Mouse (Mus musculus): ENCODE measurements around the gene Rnf224. TPM values are rescaled to one million over a fixed set of nuclear protein-coding genes. Genes with fewer than 3 reads are reported as not detected.

Rnf224 gene
- not detected in 2 replicates for polyA plus RNA-seq (2015; fragmentation: Nextera tagmentation; extraction: Ambion mirVana)

DNA sequence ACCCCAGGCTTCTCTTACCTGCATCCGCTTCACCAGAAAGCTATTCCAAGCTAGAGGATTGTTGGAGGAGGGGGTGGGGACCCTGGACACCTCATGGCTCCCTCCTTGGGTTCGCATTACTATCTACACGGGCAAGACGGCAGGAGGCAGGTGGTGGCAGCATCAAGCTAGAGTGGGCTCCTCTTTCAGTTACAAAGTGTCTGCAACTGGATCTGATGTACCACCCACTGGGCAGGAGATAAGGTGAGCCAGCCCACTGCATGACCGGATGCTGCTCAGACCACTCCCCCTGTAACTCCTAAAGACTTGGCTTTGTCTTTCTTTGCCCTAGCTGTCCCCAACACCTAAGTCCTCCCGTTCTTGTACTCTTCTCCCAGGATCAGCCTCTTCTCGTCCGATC lies at the start of gene Rnf224:
Gene Rnf224 (minus strand): TSS at position 174 of the 400 bp plus-strand sequence.
- peaks cover 6% of the 10 kb centered on the region; the same call in 1 of the 2 replicates for H3K27me3 ChIP-seq (replicated peaks)
- H3K36me3 ChIP-seq (replicated peaks), result no peaks in the 10 kb centered on the region
- H3K4me2 ChIP-seq, result no peak within 1 kb of the TSS
- peaks cover 13% of the 10 kb centered on the region for H3K4me1 ChIP-seq
- WGBS, result 45% methylated on average over 8 of the region's 8 CpGs
- no peak within 1 kb of the TSS for H3K27ac ChIP-seq
- no peak within 1 kb of the TSS for H3K4me3 ChIP-seq
- no peak for ATAC-seq (replicated peaks)
- H3K9ac ChIP-seq, result no peak within 1 kb of the TSS
- no peaks in the 10 kb centered on the region for H3K9me3 ChIP-seq

DNA sequence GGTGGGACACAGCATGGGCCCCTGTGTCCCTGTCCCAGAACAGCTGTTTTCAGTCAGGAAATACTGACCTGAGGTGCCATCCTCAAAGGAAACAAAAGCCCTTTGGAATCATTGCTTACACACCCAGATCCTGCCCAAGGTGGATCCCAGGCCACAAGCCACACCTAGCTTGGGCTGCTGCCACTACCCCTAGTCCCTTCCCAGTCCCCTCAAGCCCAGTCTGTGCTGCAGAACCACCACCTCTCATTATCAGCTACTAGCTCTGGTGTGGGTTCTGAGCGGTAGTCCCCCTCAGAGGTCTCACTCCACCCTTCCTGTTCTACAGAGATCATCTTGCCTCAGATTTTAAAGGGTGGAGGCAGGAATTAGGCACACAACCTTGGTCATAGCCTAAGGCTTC lies 49.7 kb upstream of the Rnf224 start:
- Histone ChIP-seq H3K4me2 (no peak overlapping the region), H3K36me3 (replicated peaks) (peaks cover 32% of the 10 kb centered on the region), H3K4me3 (no peak overlapping the region), H3K4me1 (peaks cover 23% of the 10 kb centered on the region), H3K27ac (no peak overlapping the region), H3K9ac (no peak overlapping the region), H3K9me3 (no peaks in the 10 kb centered on the region), H3K27me3 (replicated peaks) (peaks cover 36% of the 10 kb centered on the region)
- 84% methylated on average over 1 of the region's 1 CpGs for WGBS
- no peak for ATAC-seq (replicated peaks)

DNA sequence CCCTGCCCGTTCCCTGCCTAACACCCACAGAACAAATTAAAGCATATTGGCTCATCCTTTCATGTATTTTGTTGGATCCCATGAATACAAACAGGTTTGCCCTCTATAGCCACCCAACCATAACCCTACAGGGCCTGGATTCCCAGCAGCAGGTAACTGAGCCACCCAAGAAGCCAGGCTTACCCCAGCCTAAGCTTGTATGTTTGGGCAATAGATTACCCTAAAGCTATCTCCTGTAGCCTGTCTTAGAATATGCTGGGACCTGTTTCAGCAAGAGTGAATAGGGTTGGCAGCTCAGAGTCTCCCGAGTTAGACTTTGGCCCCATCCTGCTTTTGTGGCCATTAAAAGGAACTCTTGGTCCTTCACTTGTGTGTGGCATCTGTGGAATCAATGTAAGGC lies 49.0 kb upstream of the Rnf224 start:
- Histone ChIP-seq H3K27ac (no peak overlapping the region), H3K9ac (no peak overlapping the region), H3K9me3 (no peaks in the 10 kb centered on the region), H3K4me3 (no peak overlapping the region), H3K4me1 (peaks cover 16% of the 10 kb centered on the region), H3K27me3 (replicated peaks) (peaks cover 28% of the 10 kb centered on the region), H3K4me2 (no peak overlapping the region), H3K36me3 (replicated peaks) (peaks cover 32% of the 10 kb centered on the region)
- no peak for ATAC-seq (replicated peaks)
- WGBS, result 95% methylated on average over 2 of the region's 2 CpGs

DNA sequence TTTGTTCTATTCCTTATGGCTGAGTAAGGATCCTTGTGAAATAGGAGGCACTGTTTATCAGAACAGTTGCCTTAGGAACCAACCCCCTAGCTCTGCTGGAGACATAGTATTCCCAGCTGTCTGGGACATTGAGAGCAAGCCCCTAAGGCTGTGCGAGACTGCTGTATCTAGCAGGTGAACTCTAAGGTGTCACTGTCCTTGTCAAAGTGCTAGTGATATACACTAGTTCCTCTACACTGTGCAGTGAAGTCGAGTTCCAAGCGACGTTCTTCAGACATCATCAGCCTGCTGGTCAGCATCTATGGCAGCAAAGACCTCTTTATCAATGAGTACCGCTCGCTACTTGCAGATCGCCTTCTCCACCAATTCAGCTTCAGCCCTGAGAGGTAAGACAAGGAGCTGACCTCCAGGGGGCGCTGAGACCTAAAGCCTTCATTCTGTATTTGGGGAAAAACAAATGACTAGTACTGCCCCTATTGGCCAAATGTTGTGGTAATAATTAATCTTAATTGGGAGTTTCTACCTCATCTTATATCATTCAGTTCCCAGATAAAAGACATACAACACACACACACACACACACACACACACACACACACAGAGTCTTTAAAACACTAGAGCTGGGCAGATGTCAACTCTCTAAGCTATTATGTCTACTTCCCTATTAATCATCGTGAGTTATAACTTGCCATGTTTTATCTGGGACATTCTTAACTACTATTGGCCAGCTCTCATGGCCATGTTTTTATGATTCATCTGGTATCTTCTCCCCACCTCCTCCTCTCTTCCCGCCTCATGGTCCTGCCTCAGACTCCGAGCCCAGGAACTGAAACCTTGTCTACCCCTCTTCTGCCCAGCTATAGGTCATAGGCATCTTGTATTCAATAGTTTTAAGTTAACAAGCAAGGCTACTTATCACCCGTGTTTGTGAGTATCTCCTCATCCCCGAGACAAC lies 42.6 kb upstream of the Rnf224 start:
- Histone ChIP-seq H3K27me3 (replicated peaks) (no peaks in the 10 kb centered on the region), H3K4me2 (no peak overlapping the region), H3K9ac (no peak overlapping the region), H3K4me3 (no peak overlapping the region), H3K9me3 (no peaks in the 10 kb centered on the region), H3K4me1 (peaks cover 2% of the 10 kb centered on the region), H3K27ac (no peak overlapping the region), H3K36me3 (replicated peaks) (peaks cover 60% of the 10 kb centered on the region)
- WGBS, result 63% methylated on average over 13 of the region's 13 CpGs
- peak; percentile 41 for ATAC-seq (replicated peaks)

DNA sequence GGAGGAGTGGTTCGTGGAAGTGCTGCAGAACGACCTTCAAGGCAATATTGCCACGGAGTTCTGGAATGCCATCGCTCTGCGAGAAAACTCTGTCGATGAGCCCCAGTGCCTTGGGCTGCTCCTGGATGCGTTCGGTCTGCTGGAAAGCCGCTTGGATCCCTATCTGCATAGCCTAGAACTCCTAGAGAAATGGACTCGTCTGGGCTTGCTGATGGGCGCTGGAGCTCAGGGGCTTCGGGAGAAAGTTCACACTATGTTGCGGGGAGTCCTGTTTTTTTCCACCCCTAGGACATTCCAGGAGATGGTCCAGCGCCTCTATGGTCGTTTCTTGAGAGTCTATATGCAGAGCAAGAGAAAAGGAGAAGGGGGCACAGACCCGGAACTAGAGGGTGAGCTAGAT lies 36.4 kb upstream of the Rnf224 start:
- peak overlapping the region; percentile 91 for H3K9ac ChIP-seq
- H3K9me3 ChIP-seq, result no peaks in the 10 kb centered on the region
- 46% methylated on average over 16 of the region's 16 CpGs for WGBS
- H3K27me3 ChIP-seq (replicated peaks), result no peaks in the 10 kb centered on the region
- peaks cover 47% of the 10 kb centered on the region for H3K36me3 ChIP-seq (replicated peaks)
- H3K4me3 ChIP-seq, result peak overlapping the region; percentile 83
- peaks cover 31% of the 10 kb centered on the region for H3K4me1 ChIP-seq
- H3K4me2 ChIP-seq, result peak overlapping the region; percentile 74
- no peak for ATAC-seq (replicated peaks)
- H3K27ac ChIP-seq, result peak overlapping the region; percentile 83

DNA sequence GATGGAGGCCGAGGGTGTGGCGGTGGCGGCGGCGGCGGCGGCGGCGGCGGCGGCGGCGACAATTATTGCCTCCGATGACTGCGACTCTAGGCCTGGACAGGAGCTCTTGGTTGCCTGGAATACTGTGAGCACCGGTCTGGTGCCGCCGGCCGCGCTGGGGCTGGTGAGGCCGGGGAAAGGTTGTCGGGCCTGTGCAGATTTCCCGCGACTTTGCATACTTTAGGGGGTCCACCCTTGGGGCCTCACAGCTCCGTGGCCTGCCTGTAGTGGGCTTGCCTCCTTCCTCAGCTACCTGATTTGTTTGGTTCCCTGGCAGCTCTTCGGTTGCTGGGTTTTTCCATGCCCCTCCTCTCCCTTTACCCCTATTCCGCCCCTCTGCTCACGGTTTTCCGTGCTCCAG lies 35.9 kb upstream of the Rnf224 start:
- peak overlapping the region; percentile 91 for H3K9ac ChIP-seq
- under 1% methylated on average over 29 of the region's 29 CpGs for WGBS
- H3K27me3 ChIP-seq (replicated peaks), result no peaks in the 10 kb centered on the region
- H3K36me3 ChIP-seq (replicated peaks), result peaks cover 45% of the 10 kb centered on the region
- no peaks in the 10 kb centered on the region for H3K9me3 ChIP-seq
- H3K4me1 ChIP-seq, result peaks cover 36% of the 10 kb centered on the region
- peak overlapping the region; percentile 74 for H3K4me2 ChIP-seq
- H3K4me3 ChIP-seq, result peak overlapping the region; percentile 83
- peak overlapping the region; percentile 83 for H3K27ac ChIP-seq
- peak; percentile 79 for ATAC-seq (replicated peaks)

DNA sequence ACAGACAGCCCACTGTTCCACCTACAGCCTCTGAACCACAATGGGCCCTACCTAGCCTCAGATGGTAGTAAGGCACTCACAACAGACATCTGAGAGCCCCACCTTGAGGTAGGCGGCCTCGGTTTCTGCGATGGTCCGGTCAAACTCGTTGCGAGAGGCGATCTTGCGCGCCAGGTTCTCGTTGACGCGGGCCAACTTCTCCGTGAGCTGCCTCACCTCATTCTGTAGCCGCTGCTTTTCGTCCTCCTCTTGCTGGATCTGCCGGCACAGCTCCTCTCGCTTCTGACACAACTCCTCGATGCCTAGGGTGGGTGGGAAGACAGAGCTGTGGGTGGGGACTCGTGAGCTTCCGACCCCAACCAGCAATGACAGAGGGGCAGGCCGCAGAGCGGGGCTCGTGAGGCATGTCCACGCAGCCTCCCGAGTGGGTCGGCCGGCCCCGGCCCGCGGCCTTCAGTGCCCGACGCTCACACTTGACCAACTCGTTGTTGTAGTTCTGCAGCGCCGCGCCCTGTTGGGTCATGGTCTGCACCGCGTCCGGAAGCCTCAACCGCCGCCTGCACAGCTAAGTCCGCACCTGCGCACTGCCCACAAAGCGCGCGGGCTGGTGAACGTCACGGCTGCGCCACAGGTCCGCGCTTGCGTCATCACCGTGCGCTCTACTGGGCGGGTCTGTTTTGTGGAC lies 35.4 kb upstream of the Rnf224 start, which contains the start of the genes Ssna1 and Anapc2:
Gene Ssna1 (minus strand): TSS at position 612 of the 685 bp plus-strand sequence.
Gene Anapc2 (plus strand): TSS at position 652 of the 685 bp plus-strand sequence.
- Histone ChIP-seq H3K27me3 (replicated peaks) (no peaks in the 10 kb centered on the region), H3K27ac (peak within 1 kb of the TSS; percentile 83), H3K4me3 (peak within 1 kb of the TSS; percentile 83), H3K9ac (peak within 1 kb of the TSS; percentile 91), H3K9me3 (no peaks in the 10 kb centered on the region), H3K36me3 (replicated peaks) (peaks cover 39% of the 10 kb centered on the region), H3K4me2 (peak within 1 kb of the TSS; percentile 74), H3K4me1 (peaks cover 41% of the 10 kb centered on the region)
- peak; percentile 95 for ATAC-seq (replicated peaks)
- WGBS, result under 1% methylated on average over 55 of the region's 55 CpGs

DNA sequence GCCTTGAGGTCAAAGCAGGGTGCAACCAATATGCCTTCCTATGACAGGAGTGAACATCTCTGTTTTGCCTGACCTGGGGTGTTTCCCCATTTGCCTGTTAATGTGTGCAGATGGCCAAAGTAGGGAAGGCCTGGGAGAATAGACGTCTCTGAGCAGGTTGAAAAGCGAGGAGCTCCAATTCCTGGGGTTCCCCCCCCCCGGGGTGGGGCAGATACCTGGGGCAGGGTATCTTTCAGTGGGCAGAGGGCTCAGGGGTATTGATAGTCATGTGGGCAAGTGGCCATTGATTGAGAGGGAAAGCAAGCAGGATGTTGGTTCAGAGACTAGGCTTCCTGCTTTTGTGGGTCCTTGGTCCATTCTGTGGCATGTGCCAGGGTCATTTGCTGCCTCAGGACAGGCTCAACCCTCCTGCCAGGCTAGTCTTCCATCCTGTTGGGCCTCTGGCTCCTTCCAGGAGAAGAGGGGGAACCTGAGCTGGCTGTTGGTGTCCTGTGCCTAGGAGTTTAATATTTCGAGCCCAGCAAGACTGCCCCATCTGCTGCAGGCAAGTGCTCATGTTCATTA lies 31.2 kb upstream of the Rnf224 start:
- Histone ChIP-seq H3K4me1 (peaks cover 65% of the 10 kb centered on the region), H3K27me3 (replicated peaks) (peaks cover 8% of the 10 kb centered on the region; the same call in 1 of the 2 replicates), H3K4me2 (no peak overlapping the region), H3K4me3 (no peak overlapping the region), H3K36me3 (replicated peaks) (peaks cover 13% of the 10 kb centered on the region), H3K9me3 (no peaks in the 10 kb centered on the region), H3K27ac (no peak overlapping the region), H3K9ac (no peak overlapping the region)
- no peak for ATAC-seq (replicated peaks)
- WGBS, result 70% methylated on average over 4 of the region's 4 CpGs

DNA sequence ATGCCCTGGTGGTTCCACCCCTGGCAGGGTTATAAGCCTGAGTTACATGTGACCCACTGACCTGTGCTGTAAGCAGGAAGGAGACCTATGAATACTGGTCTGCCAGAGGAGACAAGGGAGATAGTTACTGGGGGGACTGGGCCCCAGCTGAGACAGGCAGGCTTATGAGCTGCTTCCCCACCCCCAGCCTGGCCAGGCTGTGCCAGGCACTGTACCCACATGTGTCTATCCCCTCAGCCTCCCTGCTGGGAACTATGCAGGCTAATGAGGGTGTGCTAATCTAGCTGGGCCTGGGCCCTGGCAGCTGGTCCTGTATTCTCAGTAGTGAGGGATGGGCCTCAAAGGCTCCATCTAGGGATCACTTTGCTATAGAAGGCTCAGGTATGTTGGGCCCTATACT lies 30.7 kb upstream of the Rnf224 start:
- Histone ChIP-seq H3K9me3 (no peaks in the 10 kb centered on the region), H3K4me3 (no peak overlapping the region), H3K9ac (no peak overlapping the region), H3K4me1 (peaks cover 65% of the 10 kb centered on the region), H3K36me3 (replicated peaks) (peaks cover 13% of the 10 kb centered on the region), H3K27ac (no peak overlapping the region), H3K27me3 (replicated peaks) (peaks cover 8% of the 10 kb centered on the region; the same call in 1 of the 2 replicates), H3K4me2 (peak overlapping the region; percentile 99)
- ATAC-seq (replicated peaks), result no peak

DNA sequence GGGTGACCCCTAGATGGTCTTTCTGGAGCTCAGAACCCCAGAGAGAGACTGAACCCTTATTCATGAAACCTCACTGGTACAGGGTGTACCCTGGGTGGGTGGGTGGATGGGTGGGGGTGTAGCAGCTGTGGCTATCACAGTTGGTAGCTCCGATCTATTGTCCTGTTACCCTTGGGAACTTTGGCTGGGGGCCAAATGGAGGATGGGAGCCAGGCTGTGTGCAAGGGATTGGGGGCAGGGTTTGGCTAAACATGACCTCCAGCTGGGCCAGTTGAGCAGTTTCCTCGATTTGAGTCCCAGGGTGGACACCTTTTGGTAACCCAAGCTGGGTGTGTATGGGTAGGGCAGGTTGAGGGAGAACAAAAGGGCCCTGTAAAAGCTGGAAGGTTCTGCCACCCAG lies 30.1 kb upstream of the Rnf224 start:
- peak overlapping the region; percentile 99 for H3K4me2 ChIP-seq
- peaks cover 68% of the 10 kb centered on the region for H3K4me1 ChIP-seq
- H3K9ac ChIP-seq, result peak overlapping the region; percentile 7
- WGBS, result 48% methylated on average over 2 of the region's 2 CpGs
- H3K36me3 ChIP-seq (replicated peaks), result peaks cover 13% of the 10 kb centered on the region
- H3K27me3 ChIP-seq (replicated peaks), result peaks cover 8% of the 10 kb centered on the region; the same call in 1 of the 2 replicates
- H3K9me3 ChIP-seq, result no peaks in the 10 kb centered on the region
- ATAC-seq (replicated peaks), result no peak
- H3K4me3 ChIP-seq, result no peak overlapping the region
- H3K27ac ChIP-seq, result no peak overlapping the region

DNA sequence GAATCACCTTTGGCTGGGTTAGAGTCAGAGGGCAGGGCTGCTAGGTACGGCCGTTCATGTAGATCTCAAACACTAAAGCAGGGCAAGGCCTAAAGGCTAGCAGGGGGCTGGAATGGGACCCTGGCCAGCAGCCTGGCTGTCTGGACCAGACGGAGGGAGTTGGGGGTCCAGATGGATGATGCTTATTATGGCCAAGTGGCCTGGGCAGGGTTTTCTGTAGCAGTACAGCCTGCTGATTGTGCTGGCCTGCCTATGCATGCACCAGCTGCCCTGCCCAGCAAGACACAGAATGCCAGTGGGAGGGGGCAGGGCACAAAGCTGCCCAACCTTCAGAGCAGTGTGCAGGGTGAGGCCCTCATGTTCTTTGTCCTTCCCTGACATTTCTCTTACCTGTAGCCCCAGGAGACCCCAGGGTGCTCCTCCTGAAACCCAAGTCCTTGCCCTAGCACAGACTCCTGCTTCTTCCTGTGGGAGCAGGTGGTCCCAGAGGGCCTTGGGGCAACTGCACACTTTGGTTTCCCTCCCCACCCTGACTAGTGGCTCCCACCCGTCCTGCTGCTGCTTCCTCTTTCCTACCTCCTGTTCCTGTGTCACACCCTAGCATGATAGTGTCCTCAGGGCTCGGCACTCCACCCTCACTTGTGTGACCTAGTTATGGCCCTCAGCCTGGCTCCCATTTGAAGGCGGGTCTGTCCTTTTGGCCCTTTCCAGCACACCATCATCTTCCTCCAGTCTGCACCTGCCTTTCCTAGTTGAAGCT lies 29.5 kb upstream of the Rnf224 start:
- ATAC-seq (replicated peaks), result no peak
- Histone ChIP-seq H3K9me3 (no peaks in the 10 kb centered on the region), H3K36me3 (replicated peaks) (peaks cover 13% of the 10 kb centered on the region), H3K27me3 (replicated peaks) (peaks cover 8% of the 10 kb centered on the region; the same call in 1 of the 2 replicates), H3K4me1 (peaks cover 63% of the 10 kb centered on the region), H3K4me2 (peak overlapping the region; percentile 99), H3K4me3 (no peak overlapping the region), H3K27ac (no peak overlapping the region), H3K9ac (peak overlapping the region; percentile 7)
- WGBS, result 64% methylated on average over 6 of the region's 6 CpGs

All from midbrain, embryonic 15.5 days (tissue).